9 mouse cellular contexts compared by ENCODE assay signal in genomic region chr7:46179431-46180275, GRCm38 (mm10). TPM values are rescaled to one million over a fixed set of nuclear protein-coding genes. Genes with fewer than 3 reads are reported as not detected.
A peak's percentile ranks its signal among the peaks of the same experiment; 100 is the strongest.
DNase-seq lines count a peak whose midpoint lies in the region; ATAC-seq lines count a peak whose summit lies in the region.
"Had no signal": no experiment of that assay in that cellular context is flagged by ENCODE, and none has a peak within 500 bp of the region (broad histone marks: within the 10 kb centered on the region; RNA-seq: fewer than 3 reads in every experiment).

Abcc8 (minus strand) TSS chr7:46180033.

- under 1% methylated on average over 67 of the region's 75 CpGs for WGBS in embryonic facial prominence, embryonic 10.5 days
- 1% methylated on average over 73 of the region's 75 CpGs for WGBS in neural tube, embryonic 14.5 days

- H3K9me3 ChIP-seq in embryonic facial prominence, embryonic 10.5 days: no peaks in the 10 kb centered on the region
- no peaks in the 10 kb centered on the region for H3K9me3 ChIP-seq in neural tube, embryonic 14.5 days (ENCODE audit: control insufficient read depth, low read length)

- peaks cover 11% of the 10 kb centered on the region for H3K4me1 ChIP-seq in embryonic facial prominence, embryonic 10.5 days
- H3K4me1 ChIP-seq in neural tube, embryonic 14.5 days (ENCODE audit: control insufficient read depth, insufficient read depth, low read length): no peaks in the 10 kb centered on the region

- H3K4me3 ChIP-seq in embryonic facial prominence, embryonic 10.5 days: peak within 1 kb of the TSS; percentile 63
- H3K4me3 ChIP-seq in neural tube, embryonic 14.5 days (ENCODE audit: low read depth, low read length): peak within 1 kb of the TSS; percentile 45

- peak; percentile 10 for DNase-seq in kidney, postnatal 10 days
- DNase-seq in kidney, postnatal 36 days: no peak
- peak; percentile 50 for DNase-seq in embryonic facial prominence, embryonic 10.5 days (ENCODE audit: low spot score)
- peak; percentile 36 to 46 for DNase-seq in heart, postnatal 10 days
- DNase-seq in left cerebral cortex, postnatal 10 days (ENCODE audit: extremely low spot score in 1 of 2, low spot score in 2 of 2): peak in 1 of 2 experiments; percentile 58

- intact Hi-C loops in heart, postnatal 10 days (cut with DNase I): no loop called here
- intact Hi-C loops in left cerebral cortex, postnatal 10 days (cut with DNase I): loop anchor here (2.0 kb wide), 1 partner anchor 83 kb away; no protein-coding TSS in a partner anchor

- H3K4me2 ChIP-seq in neural tube, embryonic 14.5 days (ENCODE audit: low read depth, low read length): peak within 1 kb of the TSS; percentile 73

- ATAC-seq in neural tube, embryonic 14.5 days (ENCODE audit: low read depth): peak; percentile 68
- ATAC-seq in erythroid progenitor cell, adult 5-6 weeks (replicated peaks; ENCODE audit: low FRiP score, poor library complexity, severe bottlenecking): no peak
- ATAC-seq in CD4-positive, CD25-positive, alpha-beta regulatory T cell, adult 4 months: no peak

- H3K27me3 ChIP-seq in embryonic facial prominence, embryonic 10.5 days (replicated peaks; ENCODE audit: low read depth, poor library complexity, severe bottlenecking): peaks cover 61% of the 10 kb centered on the region
- peaks cover 5% of the 10 kb centered on the region; the same call in 1 of the 2 replicates for H3K27me3 ChIP-seq in neural tube, embryonic 14.5 days (ENCODE audit: control insufficient read depth, insufficient read depth, low read length)

- no peak within 1 kb of the TSS; the same call in 1 of the 2 replicates for H3K27ac ChIP-seq in embryonic facial prominence, embryonic 10.5 days (replicated peaks)
- no peak within 1 kb of the TSS for H3K27ac ChIP-seq in neural tube, embryonic 14.5 days (ENCODE audit: low read depth, low read length)

- no peaks in the 10 kb centered on the region for H3K36me3 ChIP-seq in embryonic facial prominence, embryonic 10.5 days (replicated peaks)
- no peaks in the 10 kb centered on the region for H3K36me3 ChIP-seq in neural tube, embryonic 14.5 days (ENCODE audit: control insufficient read depth, insufficient read depth, low read length)

- H3K9ac ChIP-seq in neural tube, embryonic 14.5 days (replicated peaks; ENCODE audit: low read depth, low read length): peak within 1 kb of the TSS; percentile 59

RNA-seq across cellular contexts. Expression of gene Abcc8, which starts in this region (rescaled TPM):
- 0.24 and 0.50 TPM in 2 replicates for polyA plus RNA-seq in embryonic facial prominence, embryonic 10.5 days (2016; fragmentation: Nextera tagmentation; extraction: Ambion mirVana)
- total RNA-seq in heart, postnatal 10 days (2021): 10 to 100 TPM; 64.1 to 72.6 TPM
- 10 to 100 TPM; 28.8 to 31.1 TPM for total RNA-seq in left cerebral cortex, postnatal 10 days (2021)
- polyA plus RNA-seq in neural tube, embryonic 14.5 days (2014; fragmentation: Nextera tagmentation; extraction: Ambion mirVana): 12.4 and 15.7 TPM in 2 replicates
- not detected in 2 replicates for total RNA-seq in erythroid progenitor cell, adult 5-6 weeks (2015; ENCODE audit: low replicate concordance)
- total RNA-seq in erythroid progenitor cell, adult 5-6 weeks (2017; ENCODE audit: low replicate concordance): not detected in 2 replicates
- not detected for polyA plus RNA-seq in CD4-positive, CD25-positive, alpha-beta regulatory T cell, adult 4 months (2017; shearing (Covaris generic))
- total RNA-seq: MEL had no signal

Comparison
In these comparisons a context has a peak if more than half of its experiments do, and no peak if none do; other contexts are left out.
1. RNA of gene Abcc8 (total RNA-seq): 64.1 to 72.6 TPM in heart, postnatal 10 days and 28.8 to 31.1 TPM in left cerebral cortex, postnatal 10 days; not detected in erythroid progenitor cell, adult 5-6 weeks; every median in the first group is over 10 times any median in the second.
2. DNase-seq: peak in kidney, postnatal 10 days (single experiment) and heart, postnatal 10 days (2 of 2); none in kidney, postnatal 36 days (0 of 2).
3. Peak in DNase-seq and H3K4me3 ChIP-seq in embryonic facial prominence, embryonic 10.5 days; RNA of the gene not detected or under 1 TPM.